Mouse (Mus musculus) forebrain, embryonic 13.5 days (tissue): ENCODE data around the gene Mrpl14. TPM values are rescaled to one million over a fixed set of nuclear protein-coding genes. Genes with fewer than 3 reads are reported as not detected.

Source experiments
- ATAC-seq: fragments of 200-750 bp; cut with Nextera tagmentation; 2 replicates; pipeline ENCODE4 v1.8.0; 2017
- H3K27ac ChIP-seq: fragments of 300-500 bp; sonication (generic); 2 replicates; pipeline ENCODE4 v1.5.1; 2015; ENCODE audit warnings: inconsistent platforms, mild to moderate bottlenecking, moderate library complexity
- H3K27me3 ChIP-seq: fragments of 300-500 bp; sonication (generic); 2 replicates; pipeline ENCODE4 v1.6.1; 2015; ENCODE audit warnings: mild to moderate bottlenecking, inconsistent platforms
- H3K36me3 ChIP-seq: fragments of 300-500 bp; sonication (generic); 2 replicates; pipeline ENCODE4 v1.6.1; 2015; ENCODE audit warnings: mild to moderate bottlenecking, inconsistent platforms; ENCODE audit not compliant: poor library complexity, severe bottlenecking
- H3K4me1 ChIP-seq: fragments of 300-500 bp; sonication (generic); 2 replicates; pipeline ENCODE4 v1.6.1; 2015; ENCODE audit warnings: inconsistent platforms
- H3K4me2 ChIP-seq: fragments of 300-500 bp; sonication (generic); 2 replicates; pipeline ENCODE4 v1.6.1; 2015; ENCODE audit warnings: inconsistent platforms, mild to moderate bottlenecking, moderate library complexity
- H3K4me3 ChIP-seq: fragments of 300-500 bp; sonication (generic); 2 replicates; pipeline ENCODE4 v1.5.1; 2015; ENCODE audit warnings: mild to moderate bottlenecking, inconsistent platforms
- H3K9ac ChIP-seq: fragments of 300-500 bp; sonication (generic); 2 replicates; pipeline ENCODE4 v1.6.1; 2015; ENCODE audit warnings: mild to moderate bottlenecking, inconsistent platforms
- H3K9me3 ChIP-seq: fragments of 300-500 bp; sonication (generic); replicated peaks from 2 replicates; pipeline ENCODE4 v1.6.1; 2016; ENCODE audit warnings: inconsistent platforms
- WGBS: fragments of 180-500 bp; shearing (Covaris S2); methylation state at CpG from one replicate; pipeline ENCODE4 v1.1.7; 2015; 5-methylcytosine and 5-hydroxymethylcytosine counted together
- polyA plus RNA-seq: library from polyadenylated mRNA; unstranded; fragments of >200 nt; fragmentation: Nextera tagmentation; extraction: Ambion mirVana; gene quantifications from 2 replicates; pipeline ENCODE4 v1.2.1, GENCODE M21; 2015

Mrpl14 gene
- polyA plus RNA-seq, 1 experiment from 2014 or later, result 125 TPM

DNA sequence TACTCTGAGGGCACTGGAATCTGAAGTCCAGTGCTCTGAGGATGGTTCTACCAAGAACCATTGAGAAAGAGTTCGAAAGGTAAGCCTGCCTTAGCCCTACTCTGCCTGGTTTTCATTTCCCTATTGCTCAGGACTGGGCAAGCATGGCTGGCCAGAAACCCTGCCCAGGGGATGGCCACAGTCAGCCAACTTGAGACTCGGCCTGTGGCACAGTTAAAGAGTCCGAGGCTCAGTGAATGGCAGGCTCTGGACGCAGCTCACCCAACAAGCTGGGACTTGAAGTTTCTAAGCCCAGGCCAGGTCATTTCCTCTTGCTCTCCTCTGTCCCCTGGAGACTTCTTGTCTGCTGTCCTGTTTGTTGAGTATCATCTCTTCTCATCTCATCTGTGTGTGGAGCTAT is 44.6 kb downstream of the Mrpl14 start:
- Histone ChIP-seq H3K36me3 (no peaks in the 10 kb centered on the region), H3K4me1 (peaks cover 27% of the 10 kb centered on the region), H3K27me3 (peaks cover 20% of the 10 kb centered on the region; the same call in 1 of the 2 replicates), H3K9ac (no peak overlapping the region), H3K4me2 (no peak overlapping the region), H3K27ac (no peak overlapping the region), H3K4me3 (no peak overlapping the region), H3K9me3 (no peaks in the 10 kb centered on the region)
- 84% methylated on average over 4 of the region's 4 CpGs for WGBS
- ATAC-seq, result no peak

DNA sequence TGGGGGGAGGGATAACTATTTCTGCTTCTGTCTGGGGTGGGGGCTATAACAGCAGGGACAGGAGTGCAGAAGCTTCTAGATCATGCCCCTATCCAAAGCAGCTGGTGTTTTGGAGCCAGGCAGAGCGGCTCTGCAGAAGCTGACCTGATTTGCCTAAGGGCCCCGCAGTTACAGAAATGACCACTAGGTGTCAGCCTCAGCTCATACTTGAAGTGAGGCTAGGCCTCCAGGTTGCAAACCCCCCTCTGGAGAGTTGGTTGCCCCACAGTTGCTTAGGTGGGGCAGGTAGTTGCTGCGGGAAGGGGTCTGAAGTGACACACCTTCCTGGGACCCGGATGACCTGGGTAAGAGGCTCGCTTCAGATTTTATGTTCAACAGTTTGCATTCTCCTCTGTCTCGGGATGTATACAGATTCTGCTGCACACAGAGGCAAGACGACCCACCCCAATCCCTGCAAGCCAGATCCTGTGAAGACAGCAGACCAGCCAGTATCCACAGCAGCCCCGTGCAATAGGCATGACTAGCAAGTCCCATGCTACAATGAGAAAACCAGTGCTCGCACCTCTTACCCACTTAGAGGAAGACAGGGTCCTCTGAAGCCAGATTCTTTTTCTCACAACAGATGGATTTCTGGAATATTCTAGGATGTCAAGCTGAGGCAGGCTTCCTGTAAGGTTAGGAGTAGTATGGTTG is 45.2 kb downstream of the Mrpl14 start:
- peaks cover 20% of the 10 kb centered on the region; the same call in 1 of the 2 replicates for H3K27me3 ChIP-seq
- H3K27ac ChIP-seq, result no peak overlapping the region
- peak; percentile 16 for ATAC-seq
- H3K4me2 ChIP-seq, result no peak overlapping the region
- H3K9me3 ChIP-seq, result no peaks in the 10 kb centered on the region
- no peak overlapping the region for H3K9ac ChIP-seq
- no peak overlapping the region for H3K4me3 ChIP-seq
- H3K4me1 ChIP-seq, result peaks cover 34% of the 10 kb centered on the region
- no peaks in the 10 kb centered on the region for H3K36me3 ChIP-seq
- WGBS, result 22% methylated on average over 9 of the region's 9 CpGs

DNA sequence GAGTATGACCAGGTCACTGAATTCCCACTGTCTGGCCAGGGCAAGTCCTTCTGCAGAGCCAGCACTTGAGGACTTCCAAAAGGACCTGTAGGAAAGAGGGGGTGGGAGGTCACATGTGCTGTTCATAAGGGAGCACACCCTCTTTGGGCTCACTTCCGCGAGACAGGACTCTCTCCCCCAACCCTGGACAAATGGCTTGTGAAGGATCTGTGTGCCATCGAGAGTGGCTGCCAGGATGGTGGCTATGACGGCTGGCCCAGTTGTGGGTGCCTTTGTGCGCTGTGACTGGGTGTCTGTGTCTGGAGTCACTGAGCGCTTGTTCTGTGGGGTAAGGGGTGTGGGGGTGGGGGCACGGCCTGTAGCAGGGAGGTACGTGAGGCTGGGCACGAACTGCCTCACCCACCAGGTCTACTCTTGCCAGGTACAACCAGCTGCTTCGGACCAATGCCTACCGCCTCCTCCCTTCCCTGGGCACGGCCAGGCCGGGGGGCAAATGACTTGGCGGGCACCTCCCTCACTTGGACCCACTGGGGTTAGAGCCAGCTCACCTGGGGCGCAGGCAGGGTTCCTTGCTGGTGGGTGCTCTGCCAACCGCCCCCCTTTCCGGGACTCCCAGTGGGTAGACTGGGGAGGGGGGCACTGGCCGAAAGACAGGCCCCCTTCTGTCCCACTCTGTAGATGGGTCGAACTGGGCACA is 47.1 kb downstream of the Mrpl14 start:
- H3K36me3 ChIP-seq, result no peaks in the 10 kb centered on the region
- peak; percentile 1; the same call in 1 of the 2 replicates for ATAC-seq
- H3K4me2 ChIP-seq, result peak overlapping the region; percentile 78
- H3K27me3 ChIP-seq, result peaks cover 20% of the 10 kb centered on the region; the same call in 1 of the 2 replicates
- peak overlapping the region; percentile 68 for H3K9ac ChIP-seq
- peaks cover 43% of the 10 kb centered on the region for H3K4me1 ChIP-seq
- H3K9me3 ChIP-seq, result no peaks in the 10 kb centered on the region
- WGBS, result 41% methylated on average over 19 of the region's 19 CpGs
- peak overlapping the region; percentile 40; the same call in 1 of the 2 replicates for H3K4me3 ChIP-seq
- peak overlapping the region; percentile 6; the same call in 1 of the 2 replicates for H3K27ac ChIP-seq

DNA sequence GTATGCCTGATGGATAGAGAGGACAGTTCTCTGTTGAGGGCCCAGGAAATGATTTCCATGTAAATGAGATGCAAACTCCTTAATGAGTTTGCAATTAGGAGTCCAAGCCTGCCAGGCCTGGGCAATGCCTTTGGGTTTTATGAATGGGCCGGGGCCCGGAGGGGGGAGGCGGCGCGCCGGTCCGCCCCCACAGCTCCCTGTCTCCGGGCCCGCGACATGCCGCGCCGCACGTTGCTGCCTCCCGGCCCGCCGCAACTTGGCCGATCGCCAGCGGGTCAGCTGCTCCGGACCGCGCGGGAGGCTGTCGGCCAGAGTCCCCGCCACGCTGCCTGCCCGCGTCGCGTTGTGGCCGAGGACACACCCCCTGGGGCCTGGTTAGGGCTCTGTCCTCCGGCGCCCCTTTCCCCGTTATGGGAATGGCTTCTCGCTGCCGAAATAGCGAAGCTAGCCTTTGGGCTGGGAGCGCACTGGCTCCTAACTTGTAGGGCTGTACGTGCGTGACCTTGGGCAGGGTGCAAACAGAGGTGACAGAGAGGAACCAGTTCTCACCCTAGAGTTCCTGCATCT is 47.7 kb downstream of the Mrpl14 start, which contains the start of gene 1600014C23Rik:
Gene 1600014C23Rik, minus strand, starts transcription at position 110 of the 567 bp plus-strand sequence.
- Histone ChIP-seq H3K9me3 (no peaks in the 10 kb centered on the region), H3K4me3 (peak within 1 kb of the TSS; percentile 40), H3K9ac (peak within 1 kb of the TSS; percentile 68), H3K27me3 (peaks cover 20% of the 10 kb centered on the region; the same call in 1 of the 2 replicates), H3K27ac (peak within 1 kb of the TSS; percentile 83), H3K4me2 (peak within 1 kb of the TSS; percentile 78), H3K4me1 (peaks cover 43% of the 10 kb centered on the region), H3K36me3 (no peaks in the 10 kb centered on the region)
- peak; percentile 55 for ATAC-seq
- 2% methylated on average over 40 of the region's 41 CpGs for WGBS

DNA sequence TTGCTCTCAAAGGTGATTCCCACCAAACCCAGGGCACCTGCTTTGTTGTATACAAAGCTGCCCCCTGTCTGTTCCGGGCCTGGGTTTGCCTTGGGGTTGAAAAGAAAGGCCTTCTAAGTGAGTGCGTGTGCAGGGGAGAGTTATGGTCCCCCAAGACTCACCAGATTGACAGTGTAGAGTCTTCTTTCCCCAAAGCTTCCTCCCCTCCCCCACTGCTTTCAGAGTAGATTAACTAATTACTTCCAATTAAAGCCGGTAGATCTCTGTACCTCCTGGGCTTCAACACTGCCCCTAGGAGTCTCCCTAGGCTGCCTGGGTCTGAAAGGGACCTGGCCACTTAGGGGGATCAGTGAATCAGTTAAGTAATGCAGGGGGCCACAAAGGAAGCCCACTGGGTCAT is 48.2 kb downstream of the Mrpl14 start:
- no peaks in the 10 kb centered on the region for H3K9me3 ChIP-seq
- no peaks in the 10 kb centered on the region for H3K36me3 ChIP-seq
- H3K27me3 ChIP-seq, result peaks cover 20% of the 10 kb centered on the region; the same call in 1 of the 2 replicates
- 4% methylated on average over 3 of the region's 3 CpGs for WGBS
- no peak for ATAC-seq
- H3K27ac ChIP-seq, result peak overlapping the region; percentile 83
- peak overlapping the region; percentile 40 for H3K4me3 ChIP-seq
- H3K4me2 ChIP-seq, result peak overlapping the region; percentile 78
- peaks cover 43% of the 10 kb centered on the region for H3K4me1 ChIP-seq
- H3K9ac ChIP-seq, result peak overlapping the region; percentile 68

DNA sequence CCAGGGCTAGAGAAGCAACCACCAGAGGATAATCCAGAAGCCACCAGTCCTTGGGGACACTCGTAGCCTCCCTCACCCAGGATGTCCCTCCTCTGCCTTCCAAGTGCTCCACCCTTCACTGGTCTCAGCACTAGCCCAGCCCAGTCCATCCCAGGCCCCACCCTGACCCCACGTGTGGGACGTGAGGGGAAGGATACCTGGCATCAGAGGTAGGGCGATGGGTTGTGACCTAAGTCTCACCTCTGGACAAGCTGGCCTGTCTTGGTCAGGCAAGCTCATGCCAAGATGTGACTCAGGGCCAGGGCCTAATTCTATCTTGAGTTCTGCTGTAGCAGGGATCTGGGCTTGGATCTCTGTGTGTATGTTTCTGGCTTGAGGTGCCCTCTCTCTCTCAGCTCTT is 48.8 kb downstream of the Mrpl14 start:
- WGBS, result 50% methylated on average over 4 of the region's 4 CpGs
- Histone ChIP-seq H3K36me3 (no peaks in the 10 kb centered on the region), H3K27me3 (peaks cover 20% of the 10 kb centered on the region; the same call in 1 of the 2 replicates), H3K4me3 (no peak overlapping the region), H3K27ac (peak overlapping the region; percentile 83), H3K9ac (peak overlapping the region; percentile 68), H3K4me1 (peaks cover 43% of the 10 kb centered on the region), H3K4me2 (peak overlapping the region; percentile 78), H3K9me3 (no peaks in the 10 kb centered on the region)
- no peak for ATAC-seq

DNA sequence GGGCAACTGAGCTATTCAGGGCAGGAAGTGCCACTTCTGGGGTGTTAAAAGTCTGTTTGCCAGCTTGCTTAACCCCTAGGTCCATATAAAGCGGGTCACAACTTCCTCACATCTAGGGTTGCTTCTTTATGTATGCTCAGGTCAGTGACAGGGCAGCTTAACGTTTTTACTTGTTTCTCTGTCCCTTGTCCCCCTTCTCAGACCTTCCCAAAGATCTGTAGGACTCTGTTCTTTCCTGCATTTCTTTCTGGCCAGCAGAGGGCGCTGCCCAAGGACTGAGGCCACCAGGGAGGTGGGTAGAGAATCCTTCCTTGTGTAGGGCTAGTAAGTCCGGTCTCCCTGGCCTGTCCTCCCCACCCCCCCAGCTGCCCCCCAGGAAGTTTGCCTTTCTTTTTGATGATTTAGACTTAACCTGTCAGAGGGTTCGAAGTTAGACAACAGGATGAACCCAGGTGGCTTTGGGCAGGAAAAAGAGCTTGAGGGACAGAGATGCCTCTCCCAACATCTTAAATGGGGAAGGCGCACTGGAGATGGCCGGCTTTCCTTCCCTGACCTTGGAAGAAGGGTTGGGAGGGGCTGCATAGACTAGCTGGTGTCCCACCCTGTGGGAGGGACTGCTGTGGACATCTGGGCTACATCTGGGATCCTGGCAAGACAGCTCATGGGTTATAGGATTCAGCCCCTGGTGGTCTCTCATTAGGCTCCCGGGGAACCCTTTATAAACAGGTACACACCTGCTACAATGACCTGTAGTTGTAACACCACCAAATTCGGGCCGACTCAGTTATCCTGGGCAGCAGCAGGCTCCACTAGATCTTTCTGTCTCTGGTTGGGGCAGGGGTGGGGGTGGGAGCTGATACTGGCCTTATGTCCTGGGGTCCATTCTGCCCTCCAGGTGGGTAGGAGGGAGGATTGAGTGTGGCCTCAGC is 49.5 kb downstream of the Mrpl14 start:
- H3K27me3 ChIP-seq, result peaks cover 19% of the 10 kb centered on the region; the same call in 1 of the 2 replicates
- peak overlapping the region; percentile 92 for H3K27ac ChIP-seq
- peak overlapping the region; percentile 70 for H3K9ac ChIP-seq
- ATAC-seq, result peak; percentile 28
- H3K4me1 ChIP-seq, result peaks cover 43% of the 10 kb centered on the region
- WGBS, result 4% methylated on average over 10 of the region's 10 CpGs
- H3K4me3 ChIP-seq, result peak overlapping the region; percentile 46
- H3K36me3 ChIP-seq, result no peaks in the 10 kb centered on the region
- H3K4me2 ChIP-seq, result peak overlapping the region; percentile 78
- H3K9me3 ChIP-seq, result no peaks in the 10 kb centered on the region

DNA sequence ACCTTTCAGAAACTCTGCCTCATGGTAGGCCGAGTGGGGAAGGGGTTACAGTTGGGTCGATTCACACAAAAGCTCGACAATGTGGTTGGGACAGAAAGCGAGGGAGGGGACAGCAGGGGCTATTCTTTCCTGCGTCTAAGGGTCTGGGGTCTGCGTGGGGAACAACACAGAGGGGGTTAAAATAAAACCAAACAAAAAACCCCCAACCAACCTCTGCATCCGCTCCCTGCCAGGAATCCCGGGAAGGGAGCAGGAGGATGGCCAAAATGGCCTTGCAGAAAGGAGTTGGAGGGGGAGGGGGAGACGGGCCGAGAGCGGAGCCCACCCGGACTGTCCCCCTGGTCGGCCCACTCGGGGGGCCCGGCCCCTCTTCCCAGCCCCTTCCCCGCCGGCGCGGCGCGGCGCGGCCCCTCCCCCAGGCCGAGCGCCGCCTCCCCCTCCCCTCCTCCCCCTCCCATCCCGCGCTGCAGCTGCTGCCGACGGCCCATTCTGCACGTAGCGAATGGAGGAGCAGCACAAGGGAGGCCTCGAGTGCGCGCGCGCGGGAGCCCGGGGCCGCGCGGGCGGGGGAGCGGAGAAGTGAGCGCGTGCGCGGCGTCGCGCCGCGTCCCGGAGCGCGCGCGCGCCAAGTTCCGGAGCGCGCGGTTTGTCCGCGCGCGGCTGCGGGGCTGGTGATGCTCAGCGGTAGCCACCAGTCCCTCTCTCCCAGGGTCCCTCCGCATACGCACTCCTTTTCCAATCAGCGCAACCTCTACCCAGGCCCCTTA is 50.4 kb downstream of the Mrpl14 start:
- under 1% methylated on average over 61 of the region's 72 CpGs for WGBS
- no peaks in the 10 kb centered on the region for H3K9me3 ChIP-seq
- peak; percentile 69 for ATAC-seq

DNA sequence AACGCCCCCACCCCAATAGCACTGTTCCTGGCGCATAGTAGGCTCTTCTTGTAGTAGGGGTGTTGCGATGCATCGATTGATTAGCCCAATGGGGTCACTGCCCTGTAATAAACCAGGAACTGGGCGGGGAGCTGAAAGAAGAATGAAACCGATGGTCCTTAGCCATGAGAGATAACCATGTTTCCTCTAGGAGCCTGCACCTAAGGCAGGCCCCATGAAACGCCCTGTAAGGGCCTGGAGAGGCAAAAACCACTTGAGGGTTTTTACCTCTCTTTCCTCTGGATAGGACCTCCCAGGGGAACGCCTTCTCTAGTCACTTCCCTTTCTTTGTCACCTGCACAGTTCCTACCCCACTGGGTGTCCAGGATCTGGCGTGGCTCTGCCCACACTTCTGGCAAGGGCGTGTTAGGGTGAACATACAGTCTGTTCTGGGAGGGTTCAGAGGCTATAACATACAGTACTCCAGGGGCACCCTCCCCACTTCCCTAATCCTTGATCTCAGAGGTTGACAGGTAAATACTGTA is 51.0 kb downstream of the Mrpl14 start:
- 11% methylated on average over 10 of the region's 10 CpGs for WGBS
- Histone ChIP-seq H3K4me1 (peaks cover 43% of the 10 kb centered on the region), H3K9me3 (no peaks in the 10 kb centered on the region), H3K27me3 (peaks cover 13% of the 10 kb centered on the region; the same call in 1 of the 2 replicates), H3K9ac (peak overlapping the region; percentile 70), H3K4me3 (peak overlapping the region; percentile 46), H3K4me2 (peak overlapping the region; percentile 78), H3K27ac (peak overlapping the region; percentile 92), H3K36me3 (no peaks in the 10 kb centered on the region)
- peak; percentile 14 for ATAC-seq

More for the DNA sequence above, 50.4 kb downstream of the Mrpl14 start:
- Histone ChIP-seq H3K9ac (peak overlapping the region; percentile 70), H3K36me3 (no peaks in the 10 kb centered on the region), H3K4me2 (peak overlapping the region; percentile 78), H3K27ac (peak overlapping the region; percentile 92), H3K4me1 (peaks cover 43% of the 10 kb centered on the region), H3K4me3 (peak overlapping the region; percentile 46), H3K27me3 (peaks cover 17% of the 10 kb centered on the region; the same call in 1 of the 2 replicates)

DNA sequence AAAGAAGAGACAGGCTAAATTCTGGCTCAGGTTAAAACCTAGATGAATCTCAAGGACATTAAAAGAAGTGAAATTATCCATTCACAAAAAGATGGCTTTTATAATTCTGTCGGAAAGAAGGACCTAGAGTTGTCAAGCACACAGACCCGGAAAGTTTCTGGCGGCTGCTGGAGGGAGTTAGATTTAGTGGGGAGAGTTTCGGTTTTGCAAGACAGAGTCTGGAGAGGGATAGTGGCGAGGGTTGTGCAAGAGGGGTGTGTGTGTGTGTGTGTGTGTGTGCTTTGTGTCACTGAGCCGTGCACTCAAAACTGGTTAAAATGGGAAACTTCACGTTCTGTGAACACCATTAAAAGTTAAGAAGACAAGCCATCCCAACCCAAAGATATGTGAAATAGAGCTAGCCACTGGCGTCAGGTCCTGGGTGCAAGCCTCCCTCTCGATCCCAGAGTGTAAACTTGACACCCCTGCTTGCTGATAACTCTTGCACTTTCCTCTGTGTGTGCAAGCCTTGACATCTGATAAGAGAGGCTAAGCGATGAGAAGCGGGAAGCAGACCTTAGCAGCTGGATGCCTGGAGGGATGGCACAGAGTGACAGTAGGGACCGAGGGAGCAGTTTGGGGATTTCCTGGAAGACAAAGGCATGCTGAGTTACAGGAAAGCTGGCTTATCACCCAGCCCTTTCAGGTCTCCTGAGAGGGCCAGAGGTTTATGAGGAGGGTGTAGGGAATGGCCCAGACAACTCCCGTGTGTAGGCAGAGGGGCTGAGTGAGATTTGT is 56.4 kb downstream of the Mrpl14 start:
- 68% methylated on average over 13 of the region's 13 CpGs for WGBS
- Histone ChIP-seq H3K4me3 (no peak overlapping the region), H3K9me3 (no peaks in the 10 kb centered on the region), H3K4me2 (no peak overlapping the region), H3K27me3 (no peaks in the 10 kb centered on the region), H3K4me1 (0 out of 2 replicates have a peak, but pooled peaks cover 2% of the 10 kb centered on the region), H3K9ac (no peak overlapping the region), H3K36me3 (no peaks in the 10 kb centered on the region), H3K27ac (no peak overlapping the region)
- ATAC-seq, result no peak
